8 mouse cellular contexts compared by ENCODE assay signal in genomic region chr17:33955555-33956214, GRCm38 (mm10). TPM values are rescaled to one million over a fixed set of nuclear protein-coding genes. Genes with fewer than 3 reads are reported as not detected.
A peak's percentile ranks its signal among the peaks of the same experiment; 100 is the strongest.
DNase-seq lines count a peak whose midpoint lies in the region; ATAC-seq and TF ChIP-seq lines count a peak whose summit lies in the region.

Gene Vps52 (plus strand): TSS chr17:33955812.
Gene Rps18 (minus strand): TSS chr17:33956001.

- ATAC-seq in erythroid progenitor cell, adult 5-6 weeks (replicated peaks; ENCODE audit: low FRiP score, poor library complexity, severe bottlenecking): peak; percentile 90
- peak; percentile 87 for ATAC-seq in heart, embryonic 12.5 days (ENCODE audit: insufficient number of reproducible peaks, low FRiP score)
- peak; percentile 81 for ATAC-seq in kidney, postnatal 0 days (replicated peaks; ENCODE audit: low FRiP score, low read depth)
- peak; percentile 78 for ATAC-seq in liver, embryonic 11.5 days (replicated peaks; ENCODE audit: low FRiP score)
- ATAC-seq in stomach, embryonic 14.5 days (ENCODE audit: insufficient number of reproducible peaks, insufficient read depth, low FRiP score, low read depth): peak; percentile 89

- H3K4me3 ChIP-seq in heart, embryonic 12.5 days: peak within 1 kb of the TSS; percentile 89
- peak within 1 kb of the TSS; percentile 94 for H3K4me3 ChIP-seq in kidney, postnatal 0 days (replicated peaks; ENCODE audit: low read depth, low read length)
- H3K4me3 ChIP-seq in liver, embryonic 11.5 days (ENCODE audit: low read depth, low read length): peak within 1 kb of the TSS; percentile 85
- peak within 1 kb of the TSS; percentile 99 for H3K4me3 ChIP-seq in stomach, embryonic 14.5 days (ENCODE audit: low read depth, low read length)

- TF ChIP-seq CTCF in kidney, postnatal 0 days (IDR thresholded peaks at IDR 0.05; ENCODE audit: low read depth): peak; percentile 42

- H3K27me3 ChIP-seq in heart, embryonic 12.5 days (replicated peaks): no peaks in the 10 kb centered on the region
- H3K27me3 ChIP-seq in kidney, postnatal 0 days (ENCODE audit: insufficient read depth, low read length): no peaks in the 10 kb centered on the region
- H3K27me3 ChIP-seq in liver, embryonic 11.5 days (replicated peaks; ENCODE audit: control insufficient read depth, insufficient read depth, low read length): no peaks in the 10 kb centered on the region
- no peaks in the 10 kb centered on the region for H3K27me3 ChIP-seq in stomach, embryonic 14.5 days (ENCODE audit: control insufficient read depth, insufficient read depth, low read length)

- peak within 1 kb of the TSS; percentile 96 for H3K4me2 ChIP-seq in heart, embryonic 12.5 days
- H3K4me2 ChIP-seq in kidney, postnatal 0 days (ENCODE audit: low read length): peak within 1 kb of the TSS; percentile 84
- peak within 1 kb of the TSS; percentile 100 for H3K4me2 ChIP-seq in liver, embryonic 11.5 days
- H3K4me2 ChIP-seq in stomach, embryonic 14.5 days (replicated peaks; ENCODE audit: low read depth, low read length): peak within 1 kb of the TSS; percentile 100

- peak within 1 kb of the TSS; percentile 97 for H3K9ac ChIP-seq in heart, embryonic 12.5 days
- H3K9ac ChIP-seq in kidney, postnatal 0 days (ENCODE audit: low read depth, low read length): peak within 1 kb of the TSS; percentile 94
- H3K9ac ChIP-seq in liver, embryonic 11.5 days (ENCODE audit: low read depth, low read length): peak within 1 kb of the TSS; percentile 97
- H3K9ac ChIP-seq in stomach, embryonic 14.5 days (replicated peaks; ENCODE audit: low read depth, low read length): peak within 1 kb of the TSS; percentile 97

- WGBS in heart, embryonic 12.5 days: under 1% methylated on average over 50 of the region's 50 CpGs
- under 1% methylated on average over 50 of the region's 50 CpGs for WGBS in kidney, postnatal 0 days
- WGBS in liver, embryonic 11.5 days: 1% methylated on average over 50 of the region's 50 CpGs
- under 1% methylated on average over 50 of the region's 50 CpGs for WGBS in stomach, embryonic 14.5 days

- peak within 1 kb of the TSS; percentile 84 for H3K27ac ChIP-seq in heart, embryonic 12.5 days (ENCODE audit: poor library complexity, severe bottlenecking)
- H3K27ac ChIP-seq in kidney, postnatal 0 days: peak within 1 kb of the TSS; percentile 91
- H3K27ac ChIP-seq in liver, embryonic 11.5 days (ENCODE audit: low read depth, low read length): peak within 1 kb of the TSS; percentile 90
- H3K27ac ChIP-seq in stomach, embryonic 14.5 days (ENCODE audit: low read length): peak within 1 kb of the TSS; percentile 94

- no peaks in the 10 kb centered on the region for H3K9me3 ChIP-seq in heart, embryonic 12.5 days (replicated peaks)
- no peaks in the 10 kb centered on the region for H3K9me3 ChIP-seq in kidney, postnatal 0 days (replicated peaks; ENCODE audit: low read length)
- no peaks in the 10 kb centered on the region for H3K9me3 ChIP-seq in liver, embryonic 11.5 days (ENCODE audit: control insufficient read depth, low read length)
- no peaks in the 10 kb centered on the region for H3K9me3 ChIP-seq in stomach, embryonic 14.5 days (ENCODE audit: control insufficient read depth, low read depth, low read length)

- H3K36me3 ChIP-seq in heart, embryonic 12.5 days: peaks cover 61% of the 10 kb centered on the region
- H3K36me3 ChIP-seq in kidney, postnatal 0 days (ENCODE audit: insufficient read depth, low read length): peaks cover 33% of the 10 kb centered on the region
- peaks cover 46% of the 10 kb centered on the region for H3K36me3 ChIP-seq in liver, embryonic 11.5 days (ENCODE audit: control insufficient read depth, insufficient read depth, low read length)
- H3K36me3 ChIP-seq in stomach, embryonic 14.5 days (ENCODE audit: control insufficient read depth, insufficient read depth, low read length): peaks cover 35% of the 10 kb centered on the region

- H3K4me1 ChIP-seq in heart, embryonic 12.5 days (replicated peaks): peaks cover 45% of the 10 kb centered on the region
- peaks cover 26% of the 10 kb centered on the region for H3K4me1 ChIP-seq in kidney, postnatal 0 days (replicated peaks; ENCODE audit: insufficient read depth, low read length)
- peaks cover 40% of the 10 kb centered on the region for H3K4me1 ChIP-seq in liver, embryonic 11.5 days (replicated peaks; ENCODE audit: control insufficient read depth, insufficient read depth, low read length)
- peaks cover 30% of the 10 kb centered on the region; the same call in 1 of the 2 replicates for H3K4me1 ChIP-seq in stomach, embryonic 14.5 days (ENCODE audit: control insufficient read depth, insufficient read depth, low read length)

- DNase-seq in CD4-positive helper T cell, adult 2 months (ENCODE audit: low read depth, low spot score): peak; percentile 99
- peak; percentile 96 for DNase-seq in brain, embryonic 18.5 days (ENCODE audit: low read depth, low spot score)
- DNase-seq in kidney, postnatal 0 days (ENCODE audit: low spot score): peak; percentile 99
- peak; percentile 93 for DNase-seq in liver, embryonic 11.5 days (ENCODE audit: low spot score)
- DNase-seq in naive thymus-derived CD4-positive, alpha-beta T cell, adult 2 months (ENCODE audit: low read depth): peak; percentile 99

RNA-seq across cellular contexts. Expression of gene Vps52, which starts in this region (rescaled TPM):
- 8.0 and 18.4 TPM in 2 replicates for total RNA-seq in erythroid progenitor cell, adult 5-6 weeks (2015; ENCODE audit: low replicate concordance)
- total RNA-seq in erythroid progenitor cell, adult 5-6 weeks (2017; ENCODE audit: low replicate concordance): 11.5 and 17.8 TPM in 2 replicates
- polyA plus RNA-seq in heart, embryonic 12.5 days (2016; fragmentation: Nextera tagmentation; extraction: Ambion mirVana): 43.0 and 43.9 TPM in 2 replicates
- polyA plus RNA-seq in kidney, postnatal 0 days (2015; fragmentation: Nextera tagmentation; extraction: Ambion mirVana): 37.7 and 40.7 TPM in 2 replicates
- polyA plus RNA-seq in liver, embryonic 11.5 days (2014; fragmentation: Nextera tagmentation; extraction: Ambion mirVana): 47.2 and 49.1 TPM in 2 replicates
- polyA plus RNA-seq in stomach, embryonic 14.5 days (2014; fragmentation: Nextera tagmentation; extraction: Ambion mirVana): 31.5 and 34.8 TPM in 2 replicates

RNA-seq across cellular contexts. Expression of gene Rps18, which starts in this region (rescaled TPM):
- total RNA-seq in erythroid progenitor cell, adult 5-6 weeks (2015; ENCODE audit: low replicate concordance): 779 and 808 TPM in 2 replicates
- total RNA-seq in erythroid progenitor cell, adult 5-6 weeks (2017; ENCODE audit: low replicate concordance): 194 and 380 TPM in 2 replicates
- 850 and 856 TPM in 2 replicates for polyA plus RNA-seq in heart, embryonic 12.5 days (2016; fragmentation: Nextera tagmentation; extraction: Ambion mirVana)
- 2,059 and 2,304 TPM in 2 replicates for polyA plus RNA-seq in kidney, postnatal 0 days (2015; fragmentation: Nextera tagmentation; extraction: Ambion mirVana)
- polyA plus RNA-seq in liver, embryonic 11.5 days (2014; fragmentation: Nextera tagmentation; extraction: Ambion mirVana): 2,164 and 2,343 TPM in 2 replicates
- polyA plus RNA-seq in stomach, embryonic 14.5 days (2014; fragmentation: Nextera tagmentation; extraction: Ambion mirVana): 2,047 and 2,164 TPM in 2 replicates

Comparison
In these comparisons a context has a peak if more than half of its experiments do, and no peak if none do; other contexts are left out.
1. Peak in every context shown above with its lines: DNase-seq, ATAC-seq, H3K4me3 ChIP-seq and H3K27ac ChIP-seq.